Mouse (Mus musculus) CH12.LX (cell line): ENCODE data around the gene Mrpl41.

Experiments
- CTCF ChIP-seq, 2 experiments: IDR thresholded peaks in 1 of 2; conservative IDR thresholded peaks in 1 of 2; 2 replicates each; pipeline ENCODE4 v1.5.1; 2011 to 2012; ENCODE audit warnings: low read depth in 2 of 2, low read length in 2 of 2, improper control_type of control experiment in 1 of 2, inconsistent platforms in 1 of 2, mild to moderate bottlenecking in 1 of 2, moderate library complexity in 1 of 2
- HCFC1 ChIP-seq: IDR thresholded peaks from 2 replicates; pipeline ENCODE4 v1.6.1; 2012; ENCODE audit warnings: low read depth, mild to moderate bottlenecking, inconsistent platforms, low read length, improper control_type of control experiment
- MAX ChIP-seq: IDR thresholded peaks from 2 replicates; pipeline ENCODE4 v1.6.1; 2011; ENCODE audit warnings: low read length, improper control_type of control experiment
- POLR2A ChIP-seq: IDR thresholded peaks from 2 replicates; pipeline ENCODE4 v1.6.1; 2011; ENCODE audit warnings: low read depth, mild to moderate bottlenecking, improper control_type of control experiment, low read length
- RCOR1 ChIP-seq: conservative IDR thresholded peaks from 2 replicates; pipeline ENCODE4 v1.6.1; 2012; ENCODE audit warnings: low read depth, mild to moderate bottlenecking, inconsistent platforms, low read length, improper control_type of control experiment
- SMC3 ChIP-seq: IDR thresholded peaks from 2 replicates; pipeline ENCODE4 v1.6.1; 2011; ENCODE audit warnings: low read depth, low read length, improper control_type of control experiment
- ZC3H11A ChIP-seq: IDR thresholded peaks from 2 replicates; pipeline ENCODE4 v1.6.1; 2012; ENCODE audit warnings: low read depth, mild to moderate bottlenecking, inconsistent platforms, low read length, improper control_type of control experiment

GRCm38 (mm10) chr2:25006767-25007166 lies 31.9 kb upstream of the Mrpl41 start:
- no peak for TF ChIP-seq POLR2A
- no peak for TF ChIP-seq CTCF (conservative IDR thresholded peaks at IDR 0.05 in 1 of 2, IDR thresholded peaks at IDR 0.05 in 1 of 2; ENCODE audit: low read depth in 2 of 2, low read length in 2 of 2)
- no peak for TF ChIP-seq ZC3H11A
- TF ChIP-seq RCOR1: no peak
- no peak for TF ChIP-seq SMC3
- TF ChIP-seq MAX: no peak
- TF ChIP-seq HCFC1: no peak
